In genomic region chr7:19811114-19811513, GRCm38 (mm10) we compare ENCODE assay signal across 10 mouse cellular contexts. TPM values are rescaled to one million over a fixed set of nuclear protein-coding genes. Genes with fewer than 3 reads are reported as not detected.
DNase-seq lines count a peak whose midpoint lies in the region; ATAC-seq lines count a peak whose summit lies in the region.
"Had no signal": no experiment of that assay in that cellular context is flagged by ENCODE, and none has a peak within 500 bp of the region (broad histone marks: within the 10 kb centered on the region; RNA-seq: fewer than 3 reads in every experiment).

No protein-coding gene starts in this region.

- H3K9ac ChIP-seq in heart, embryonic 13.5 days, result no peak overlapping the region
- no peak overlapping the region for H3K9ac ChIP-seq in kidney, embryonic 16.5 days (replicated peaks; ENCODE audit: low read length)
- H3K9ac ChIP-seq: liver, embryonic 14.5 days had no signal

- 6% methylated on average over 22 of the region's 22 CpGs for whole genome bisulfite sequencing in heart, embryonic 13.5 days
- WGBS in kidney, embryonic 16.5 days, result 4% methylated on average over 21 of the region's 22 CpGs

- no peaks in the 10 kb centered on the region for H3K36me3 ChIP-seq in heart, embryonic 13.5 days
- no peaks in the 10 kb centered on the region for H3K36me3 ChIP-seq in kidney, embryonic 16.5 days (ENCODE audit: insufficient read depth, low read length)

- peak overlapping the region; percentile 22 for H3K4me3 ChIP-seq in heart, embryonic 13.5 days
- H3K4me3 ChIP-seq in kidney, embryonic 16.5 days (ENCODE audit: low read length), result peak overlapping the region; percentile 8; the same call in 1 of the 2 replicates

- no peak overlapping the region for H3K27ac ChIP-seq in heart, embryonic 13.5 days (replicated peaks)
- H3K27ac ChIP-seq in kidney, embryonic 16.5 days (ENCODE audit: low read length), result no peak overlapping the region
- H3K27ac ChIP-seq: liver, embryonic 14.5 days had no signal

- no peaks in the 10 kb centered on the region for H3K9me3 ChIP-seq in heart, embryonic 13.5 days
- H3K9me3 ChIP-seq in kidney, embryonic 16.5 days (ENCODE audit: low read length), result no peaks in the 10 kb centered on the region

- H3K4me2 ChIP-seq in heart, embryonic 13.5 days, result peak overlapping the region; percentile 55
- H3K4me2 ChIP-seq in kidney, embryonic 16.5 days (replicated peaks; ENCODE audit: low read depth, low read length), result peak overlapping the region; percentile 45

- ATAC-seq in heart, embryonic 13.5 days (ENCODE audit: extremely low read depth, insufficient number of reproducible peaks, low FRiP score, low TSS enrichment), result no peak
- ATAC-seq in kidney, embryonic 16.5 days (ENCODE audit: low FRiP score, low TSS enrichment), result peak; percentile 50
- no peak for ATAC-seq in CD4-positive, CD25-positive, alpha-beta regulatory T cell, adult 4 months

- H3K27me3 ChIP-seq in heart, embryonic 13.5 days (replicated peaks), result peaks cover 64% of the 10 kb centered on the region
- peaks cover 32% of the 10 kb centered on the region for H3K27me3 ChIP-seq in kidney, embryonic 16.5 days (ENCODE audit: insufficient read depth, low read length)

- peaks cover 28% of the 10 kb centered on the region for H3K4me1 ChIP-seq in heart, embryonic 13.5 days
- H3K4me1 ChIP-seq in kidney, embryonic 16.5 days (ENCODE audit: insufficient read depth, low read length), result peaks cover 18% of the 10 kb centered on the region

- DNase-seq in cerebellum, postnatal 14 days, result peak; percentile 51 to 70
- no peak for DNase-seq in cerebellum, adult 9-10 months
- peak; percentile 74 for DNase-seq in R1 (ENCODE audit: low read depth, low spot score)
- DNase-seq in lung, postnatal 4 days, result peak; percentile 76 to 77
- no peak for DNase-seq in thymus, postnatal 25 days

RNA-seq across cellular contexts. Expression of gene Bcl3, which starts 11.5 kb away (rescaled TPM):
- polyA plus RNA-seq in heart, embryonic 13.5 days (2015; fragmentation: Nextera tagmentation; extraction: Ambion mirVana), result 1.5 and 1.9 TPM in 2 replicates
- 3.3 and 3.9 TPM in 2 replicates for polyA plus RNA-seq in kidney, embryonic 16.5 days (2015; fragmentation: Nextera tagmentation; extraction: Ambion mirVana)
- 10 to 100 TPM; 16.0 to 20.5 TPM for polyA plus RNA-seq in CD4-positive, CD25-positive, alpha-beta regulatory T cell, adult 4 months (2017; shearing (Covaris generic))

RNA-seq across cellular contexts. Expression of gene Cblc, which starts 14.5 kb away (rescaled TPM):
- 0.59 and 0.68 TPM in 2 replicates for polyA plus RNA-seq in heart, embryonic 13.5 days (2015; fragmentation: Nextera tagmentation; extraction: Ambion mirVana)
- 9.4 and 12.2 TPM in 2 replicates for polyA plus RNA-seq in kidney, embryonic 16.5 days (2015; fragmentation: Nextera tagmentation; extraction: Ambion mirVana)
- not detected for polyA plus RNA-seq in CD4-positive, CD25-positive, alpha-beta regulatory T cell, adult 4 months (2017; shearing (Covaris generic))
- polyA plus RNA-seq: C2C12 had no signal

RNA-seq across cellular contexts. Expression of gene Bcam, which starts 40.3 kb away (rescaled TPM):
- polyA plus RNA-seq in heart, embryonic 13.5 days (2015; fragmentation: Nextera tagmentation; extraction: Ambion mirVana), result 223 and 250 TPM in 2 replicates
- 280 and 309 TPM in 2 replicates for polyA plus RNA-seq in kidney, embryonic 16.5 days (2015; fragmentation: Nextera tagmentation; extraction: Ambion mirVana)
- 1 to 10 TPM; 2.5 to 3.7 TPM for polyA plus RNA-seq in CD4-positive, CD25-positive, alpha-beta regulatory T cell, adult 4 months (2017; shearing (Covaris generic))

RNA-seq across cellular contexts. Expression of gene Gm19345, which starts 40.7 kb away (rescaled TPM):
- not detected in 2 replicates for polyA plus RNA-seq in heart, embryonic 13.5 days (2015; fragmentation: Nextera tagmentation; extraction: Ambion mirVana)
- polyA plus RNA-seq in kidney, embryonic 16.5 days (2015; fragmentation: Nextera tagmentation; extraction: Ambion mirVana), result not detected in 2 replicates
- not detected for polyA plus RNA-seq in CD4-positive, CD25-positive, alpha-beta regulatory T cell, adult 4 months (2017; shearing (Covaris generic))
- polyA plus RNA-seq: C2C12; liver, embryonic 14.5 days had no signal

RNA-seq across cellular contexts. Expression of gene Ceacam16, which starts 50.0 kb away (rescaled TPM):
- 0.13 TPM in 1 of 2 replicates, not detected in the other for polyA plus RNA-seq in heart, embryonic 13.5 days (2015; fragmentation: Nextera tagmentation; extraction: Ambion mirVana)
- polyA plus RNA-seq in kidney, embryonic 16.5 days (2015; fragmentation: Nextera tagmentation; extraction: Ambion mirVana), result 0.15 TPM in 1 of 2 replicates, not detected in the other
- polyA plus RNA-seq in CD4-positive, CD25-positive, alpha-beta regulatory T cell, adult 4 months (2017; shearing (Covaris generic)), result not detected
- polyA plus RNA-seq: C2C12 had no signal

Comparison
In these comparisons a context has a peak if more than half of its experiments do, and no peak if none do; other contexts are left out.
1. DNase-seq: peak in cerebellum, postnatal 14 days (2 of 2), R1 (single experiment) and lung, postnatal 4 days (2 of 2); none in cerebellum, adult 9-10 months (single experiment) and thymus, postnatal 25 days (single experiment).
2. RNA of gene Bcam, which starts 40.3 kb away (polyA plus RNA-seq): 280 to 309 TPM in kidney, embryonic 16.5 days and 223 to 250 TPM in heart, embryonic 13.5 days; 2.5 to 3.7 TPM in CD4-positive, CD25-positive, alpha-beta regulatory T cell, adult 4 months; every median in the first group is over 10 times any median in the second.